Mouse (Mus musculus) limb, embryonic 14.5 days (tissue): Measurements from ENCODE around the gene Trappc5. TPM values are rescaled to one million over a fixed set of nuclear protein-coding genes. Genes with fewer than 3 reads are reported as not detected.

Experiments
- ATAC-seq: fragments of 200-750 bp; cut with Nextera tagmentation; 2 replicates; pipeline ENCODE4 v1.8.0; 2017; ENCODE audit warnings: low read depth, moderate number of reproducible peaks, moderate TSS enrichment; ENCODE audit not compliant: low FRiP score
- DNase-seq: peaks from one replicate; pipeline ENCODE4 v3.0.0-alpha.2; 2015; ENCODE audit warnings: low spot score
- H3K27ac ChIP-seq: fragments of 300-500 bp; sonication (generic); replicated peaks from 2 replicates; pipeline ENCODE4 v1.5.1; 2014; ENCODE audit warnings: low read depth, mild to moderate bottlenecking, low read length, moderate library complexity, mixed read lengths
- H3K27me3 ChIP-seq: fragments of 300-500 bp; sonication (generic); 2 replicates; pipeline ENCODE4 v1.6.1; 2014; ENCODE audit warnings: low read length, mixed read lengths; ENCODE audit not compliant: control insufficient read depth, insufficient read depth
- H3K36me3 ChIP-seq: fragments of 300-500 bp; sonication (generic); 2 replicates; pipeline ENCODE4 v1.6.1; 2014; ENCODE audit warnings: mild to moderate bottlenecking, low read length, moderate library complexity, mixed read lengths; ENCODE audit not compliant: control insufficient read depth, insufficient read depth
- H3K4me1 ChIP-seq: fragments of 300-500 bp; sonication (generic); 2 replicates; pipeline ENCODE4 v1.6.1; 2014; ENCODE audit warnings: antibody characterized with exemption, low read length, mixed read lengths; ENCODE audit not compliant: control insufficient read depth, insufficient read depth
- H3K4me2 ChIP-seq: fragments of 300-500 bp; sonication (generic); replicated peaks from 2 replicates; pipeline ENCODE4 v1.6.1; 2014; ENCODE audit warnings: low read depth, mild to moderate bottlenecking, low read length, moderate library complexity; ENCODE audit not compliant: severe bottlenecking
- H3K4me3 ChIP-seq: fragments of 300-500 bp; sonication (generic); replicated peaks from 2 replicates; pipeline ENCODE4 v1.5.1; 2014; ENCODE audit warnings: low read length
- H3K9ac ChIP-seq: fragments of 300-500 bp; sonication (generic); 2 replicates; pipeline ENCODE4 v1.6.1; 2014; ENCODE audit warnings: mild to moderate bottlenecking, low read depth, low read length, moderate library complexity; ENCODE audit not compliant: severe bottlenecking
- H3K9me3 ChIP-seq: fragments of 300-500 bp; sonication (generic); 2 replicates; pipeline ENCODE4 v1.6.1; 2016; ENCODE audit warnings: low read length; ENCODE audit not compliant: control insufficient read depth
- POLR2A ChIP-seq: fragments of 200-500 bp; IDR thresholded peaks from 2 replicates; pipeline ENCODE4 v1.8.0; 2012; ENCODE audit warnings: inconsistent platforms, mild to moderate bottlenecking, moderate library complexity, borderline replicate concordance; ENCODE audit not compliant: insufficient read depth, insufficient read length; ENCODE audit errors: extremely low read depth
- WGBS: fragments of 180-500 bp; shearing (Covaris S2); extraction: QIAGEN DNeasy Blood & Tissue Kit; methylation state at CpG from one replicate; pipeline ENCODE4 v1.1.7; 2014; 5-methylcytosine and 5-hydroxymethylcytosine counted together
- polyA plus RNA-seq, 2 experiments: library from polyadenylated mRNA; depleted of rRNA in 1 of 2; stranded (reverse) in 1 of 2; unstranded in 1 of 2; fragments of >200 nt; fragmentation: Nextera tagmentation in 1 of 2; extraction: Ambion mirVana in 1 of 2; gene quantifications; 2 replicates each; pipeline versions ENCODE4 v1.2.1 to v1.2.3; 2012 to 2014

The Trappc5 gene
- polyA plus RNA-seq, 2 experiments = 28.8 to 40.5 TPM

DNA sequence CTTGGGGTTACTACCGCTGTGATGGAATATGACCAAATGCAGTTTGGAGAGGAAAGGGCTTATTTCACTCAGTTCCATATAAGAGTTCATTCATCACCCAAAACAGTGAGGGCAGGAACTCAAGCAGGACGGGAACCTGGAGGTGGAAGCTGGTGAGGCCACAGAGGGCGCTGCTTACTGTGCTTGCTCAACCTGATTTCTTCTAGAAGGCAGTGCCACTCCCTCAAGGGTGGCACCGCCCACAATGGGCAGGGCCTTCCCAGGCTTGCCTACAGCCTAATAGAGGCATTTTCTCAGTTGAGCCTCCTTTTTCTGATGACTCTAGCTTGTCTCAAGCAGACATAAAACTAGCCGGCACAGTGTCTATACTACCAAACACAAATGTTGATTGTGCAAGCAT is 30.3 kb upstream of the Trappc5 start:
- DNase-seq (peak; percentile 33), ATAC-seq (no peak)
- Histone ChIP-seq H3K27me3 (no peaks in the 10 kb centered on the region), H3K9ac (no peak overlapping the region), H3K9me3 (no peaks in the 10 kb centered on the region), H3K4me1 (no peaks in the 10 kb centered on the region), H3K4me2 (no peak overlapping the region), H3K4me3 (no peak overlapping the region), H3K36me3 (no peaks in the 10 kb centered on the region), H3K27ac (no peak overlapping the region)
- WGBS = 23% methylated on average over 5 of the region's 5 CpGs
- no peak for TF ChIP-seq POLR2A

DNA sequence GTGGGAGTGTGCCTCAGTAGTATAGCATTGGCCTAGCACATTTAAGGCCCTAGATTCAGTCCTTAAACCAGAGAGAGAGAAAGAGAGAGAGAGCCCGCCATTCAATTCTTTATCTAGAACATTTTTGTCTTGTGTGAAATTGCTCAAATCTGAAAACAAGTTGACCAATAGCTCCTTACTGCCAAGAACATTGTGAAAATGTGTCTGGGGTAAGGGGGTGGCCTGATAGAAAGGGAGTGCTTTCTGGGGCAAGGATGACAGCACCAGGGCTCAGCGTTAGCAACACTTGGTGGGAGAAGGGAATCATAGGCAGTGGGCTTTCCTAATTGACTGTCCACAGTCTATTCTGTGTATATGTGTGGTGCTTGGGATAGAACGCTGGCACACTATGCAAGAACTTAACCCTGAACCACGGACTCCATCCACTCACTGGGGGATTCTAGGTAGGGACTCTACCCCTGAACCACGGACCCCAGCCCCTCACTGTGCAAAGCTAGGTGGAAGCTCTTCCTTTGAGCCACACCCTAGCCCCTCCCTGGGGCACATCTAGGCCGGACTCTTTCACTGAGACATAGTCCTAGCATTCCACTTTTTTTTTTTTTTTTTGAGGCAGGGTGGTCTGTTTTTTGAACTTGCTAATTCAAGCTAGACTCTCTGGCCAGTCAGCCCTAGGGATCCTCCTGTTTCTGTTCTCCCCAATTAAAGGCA is 29.1 kb upstream of the Trappc5 start:
- no peak for TF ChIP-seq POLR2A
- Histone ChIP-seq H3K36me3 (no peaks in the 10 kb centered on the region), H3K9me3 (no peaks in the 10 kb centered on the region), H3K4me1 (no peaks in the 10 kb centered on the region), H3K4me2 (no peak overlapping the region), H3K27me3 (no peaks in the 10 kb centered on the region), H3K27ac (no peak overlapping the region), H3K9ac (no peak overlapping the region), H3K4me3 (no peak overlapping the region)
- DNase-seq (no peak), ATAC-seq (no peak)
- WGBS = 84% methylated on average over 6 of the region's 6 CpGs

DNA sequence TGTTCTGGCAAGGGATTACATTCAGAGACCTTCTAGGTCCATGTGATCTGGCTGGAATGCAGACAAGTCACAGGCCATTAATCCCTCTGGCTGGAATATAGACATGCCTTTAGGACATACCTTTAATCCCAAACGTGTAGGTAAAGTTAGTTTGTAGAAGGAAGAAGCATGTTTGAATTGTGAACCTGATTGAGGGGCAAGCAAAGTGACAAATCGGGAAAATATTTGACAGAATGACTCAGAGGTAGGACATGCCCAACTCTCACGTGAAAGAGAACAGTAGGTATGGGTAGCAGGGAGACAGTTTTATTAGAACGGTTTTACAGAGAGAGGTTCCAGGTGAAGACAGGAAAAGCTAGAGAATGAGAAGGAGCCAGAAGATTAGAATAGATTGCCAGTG is 28.5 kb upstream of the Trappc5 start:
- no peaks in the 10 kb centered on the region for H3K36me3 ChIP-seq
- ATAC-seq (no peak), DNase-seq (no peak)
- no peak overlapping the region for H3K4me3 ChIP-seq
- no peaks in the 10 kb centered on the region for H3K9me3 ChIP-seq
- H3K4me2 ChIP-seq = no peak overlapping the region
- WGBS = 64% methylated on average over 4 of the region's 4 CpGs
- H3K4me1 ChIP-seq = no peaks in the 10 kb centered on the region
- H3K27ac ChIP-seq = no peak overlapping the region
- H3K27me3 ChIP-seq = no peaks in the 10 kb centered on the region
- no peak for TF ChIP-seq POLR2A
- H3K9ac ChIP-seq = no peak overlapping the region

DNA sequence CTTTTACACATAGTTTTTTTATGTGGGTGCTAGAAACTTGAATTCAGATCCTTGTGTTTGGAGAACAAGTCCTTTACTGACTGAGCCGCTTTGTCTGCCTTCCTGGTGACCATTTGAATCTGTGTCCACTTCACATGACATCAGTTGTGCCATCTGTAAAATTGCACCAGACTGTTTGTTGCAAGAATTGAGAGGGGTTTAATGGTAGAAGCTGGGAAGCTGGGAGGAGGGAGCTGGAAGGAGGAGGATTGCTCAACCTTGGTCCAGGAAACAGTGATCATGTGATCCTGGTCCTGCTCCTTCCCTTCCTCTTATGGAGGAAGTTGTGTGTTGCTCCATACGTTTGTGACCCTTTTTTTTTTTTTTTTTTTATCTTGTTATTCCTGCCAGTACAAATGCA is 27.8 kb upstream of the Trappc5 start:
- Histone ChIP-seq H3K27me3 (no peaks in the 10 kb centered on the region), H3K36me3 (no peaks in the 10 kb centered on the region), H3K4me1 (no peaks in the 10 kb centered on the region), H3K4me2 (no peak overlapping the region), H3K9ac (no peak overlapping the region), H3K27ac (no peak overlapping the region), H3K9me3 (no peaks in the 10 kb centered on the region), H3K4me3 (no peak overlapping the region)
- DNase-seq = no peak
- 71% methylated on average over 2 of the region's 2 CpGs for WGBS
- no peak for TF ChIP-seq POLR2A
- no peak for ATAC-seq

DNA sequence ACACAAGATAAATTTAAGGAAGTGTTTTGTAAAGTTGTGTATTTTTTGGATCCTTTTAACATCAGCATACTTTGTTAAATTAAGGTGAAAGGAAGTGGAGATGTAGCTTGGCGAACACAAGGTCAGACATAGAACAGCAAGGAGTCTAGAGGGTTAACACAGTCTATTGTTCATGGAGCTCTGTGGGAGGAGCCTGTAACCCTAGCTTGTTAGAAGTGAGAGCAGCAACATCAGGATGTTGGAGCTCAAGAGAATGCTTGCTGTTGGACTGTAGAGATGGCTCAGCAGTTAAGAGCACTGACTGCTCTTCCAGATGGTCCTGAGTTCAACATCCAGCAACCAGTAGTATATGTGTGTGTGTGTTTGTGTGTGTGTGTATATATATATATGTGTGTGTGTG is 27.1 kb upstream of the Trappc5 start:
- H3K36me3 ChIP-seq = no peaks in the 10 kb centered on the region
- WGBS = 48% methylated on average over 1 of the region's 1 CpGs
- no peak overlapping the region for H3K4me2 ChIP-seq
- no peak for TF ChIP-seq POLR2A
- no peaks in the 10 kb centered on the region for H3K27me3 ChIP-seq
- H3K27ac ChIP-seq = no peak overlapping the region
- H3K4me1 ChIP-seq = no peaks in the 10 kb centered on the region
- no peak for DNase-seq
- H3K9me3 ChIP-seq = no peaks in the 10 kb centered on the region
- H3K4me3 ChIP-seq = no peak overlapping the region
- ATAC-seq = no peak
- H3K9ac ChIP-seq = no peak overlapping the region
